Mouse (Mus musculus) ES-Bruce4 (cell line): Measurements from ENCODE around the gene Gm12184.
"Not testable (repeated sequence)": the region's sequence is repeated elsewhere in the genome, so short reads cannot be mapped to it uniquely, and the experiment has no call there.

Experiments
- CTCF ChIP-seq: IDR thresholded peaks from one replicate; pipeline ENCODE4 v1.8.1; 2011; ENCODE audit warnings: low read depth, low read length
- EP300 ChIP-seq: IDR thresholded peaks from 2 replicates; pipeline ENCODE4 v1.6.1; 2011; ENCODE audit warnings: low read depth, low read length; ENCODE audit not compliant: insufficient read depth
- POLR2A ChIP-seq: IDR thresholded peaks from one replicate; pipeline ENCODE4 v1.8.1; 2011; ENCODE audit warnings: low read length; ENCODE audit not compliant: insufficient read depth

DNA sequence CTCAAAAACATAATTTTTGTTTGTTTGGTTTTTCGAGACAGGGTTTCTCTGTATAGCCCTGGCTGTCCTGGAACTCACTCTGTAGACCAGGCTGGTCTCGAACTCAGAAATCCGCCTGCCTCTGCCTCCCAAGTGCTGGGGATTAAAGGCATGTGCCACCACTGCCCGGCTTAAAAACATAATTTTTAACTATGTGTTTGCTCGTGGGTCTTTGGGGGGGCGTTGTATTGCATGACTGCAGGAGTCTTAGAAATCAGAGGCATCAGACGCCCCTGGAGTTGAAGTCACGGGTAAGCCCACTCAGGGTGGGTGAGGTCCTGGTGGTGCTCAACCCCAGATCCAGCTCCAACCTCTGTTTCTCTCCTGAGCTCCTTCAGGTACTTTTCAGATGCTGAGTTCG is 34.6 kb downstream of the Gm12184 start:
- TF ChIP-seq CTCF, POLR2A, EP300: not testable (repeated sequence)
